Mouse (Mus musculus): ENCODE measurements around the gene Mrps17. TPM values are rescaled to one million over a fixed set of nuclear protein-coding genes. Genes with fewer than 3 reads are reported as not detected.

Gene Mrps17
- polyA plus RNA-seq (2017; shearing (Covaris generic)), result 127 TPM

DNA sequence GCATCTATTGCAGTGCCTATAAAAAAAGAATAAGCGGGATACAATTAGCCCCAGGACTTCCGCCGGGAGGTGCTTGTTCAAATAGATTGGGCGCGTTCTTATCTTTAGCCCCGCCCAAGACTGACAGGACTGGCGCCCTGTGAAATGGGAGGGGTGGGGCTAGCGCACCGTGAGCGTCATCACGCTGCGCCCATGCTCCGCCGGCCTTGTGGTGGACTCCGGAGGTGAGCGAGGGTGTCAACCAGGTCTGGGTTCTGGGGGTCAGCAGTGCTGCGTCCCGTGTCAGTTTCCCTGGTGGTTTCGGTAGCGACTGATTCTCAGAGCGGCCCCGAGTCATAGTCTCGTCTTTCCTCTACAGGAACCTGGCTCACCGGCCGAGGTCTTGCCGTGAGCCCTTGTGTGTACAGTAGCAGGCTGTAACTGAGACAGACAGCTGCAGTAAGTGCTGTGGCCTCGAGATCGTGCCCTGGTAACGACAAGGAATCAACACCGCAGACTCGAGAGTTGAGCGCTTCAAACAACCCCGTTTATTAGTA lies at the start of gene Mrps17:
Gene Mrps17 (plus strand): TSS at position 172 of the 536 bp plus-strand sequence.

GRCm38 (mm10) chr5:129670036-129670458 lies 45.2 kb upstream of the Mrps17 start, which contains the start of gene Zfp11:
Gene Zfp11 (minus strand): TSS chr5:129670099.

DNA sequence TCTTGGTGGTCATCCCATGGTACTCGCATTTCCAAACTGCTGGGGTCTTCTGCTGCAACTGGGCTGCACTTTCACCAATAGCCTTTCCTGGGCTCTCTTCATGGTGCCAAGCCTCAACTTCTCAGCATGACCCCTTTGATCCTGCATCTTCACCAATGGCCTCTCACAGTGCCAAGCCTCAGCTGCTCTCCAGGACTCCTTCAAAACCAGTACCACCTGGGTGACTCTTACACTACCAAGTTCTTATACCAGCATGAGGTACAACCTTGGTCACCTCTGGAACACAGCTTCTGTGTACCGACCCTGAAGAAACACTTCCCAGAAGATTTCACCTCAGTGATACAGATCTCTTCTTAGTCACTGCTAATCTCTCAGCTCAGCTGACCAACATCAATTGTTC lies 6.9 kb upstream of the Mrps17 start, which contains the start of gene Sept14:
Gene Sept14 (minus strand): TSS at position 101 of the 400 bp plus-strand sequence.

GRCm38 (mm10) chr5:129724834-129725773 lies 9.8 kb downstream of the Mrps17 start, which contains the start of gene Nipsnap2:
Gene Nipsnap2 (plus strand): TSS chr5:129725063.

Other genes starting within 250 kb of the Mrps17 start
- gene Sfswap, start 214.3 kb upstream of the Mrps17 start, polyA plus RNA-seq (2017; shearing (Covaris generic)), result 48.1 TPM
- gene Mmp17, start 131.3 kb upstream of the Mrps17 start, polyA plus RNA-seq (2017; shearing (Covaris generic)), result 0.16 TPM
- 4.8 TPM for gene Zfp11, start 45.4 kb upstream of the Mrps17 start, polyA plus RNA-seq (2017; shearing (Covaris generic))
- not detected for gene Sept14, start 7.0 kb upstream of the Mrps17 start, polyA plus RNA-seq (2017; shearing (Covaris generic))
- 32.4 TPM for gene Nipsnap2, start 9.6 kb downstream of the Mrps17 start, polyA plus RNA-seq (2017; shearing (Covaris generic))
- gene Psph, start 72.0 kb downstream of the Mrps17 start, polyA plus RNA-seq (2017; shearing (Covaris generic)), result 70.0 TPM
- gene Sumf2, start 131.5 kb downstream of the Mrps17 start, polyA plus RNA-seq (2017; shearing (Covaris generic)), result 34.8 TPM
- gene Chchd2, start 172.0 kb downstream of the Mrps17 start, polyA plus RNA-seq (2017; shearing (Covaris generic)), result 481 TPM
- 2.7 TPM for gene Zbed5, start 180.2 kb downstream of the Mrps17 start, polyA plus RNA-seq (2017; shearing (Covaris generic))
- gene Phkg1, start 183.1 kb downstream of the Mrps17 start, polyA plus RNA-seq (2017; shearing (Covaris generic)), result 0.13 TPM
- not detected for gene Nupr1l, start 193.0 kb downstream of the Mrps17 start, polyA plus RNA-seq (2017; shearing (Covaris generic))
- gene Vkorc1l1, start 226.5 kb downstream of the Mrps17 start, polyA plus RNA-seq (2017; shearing (Covaris generic)), result 7.3 TPM

All from inflammation-experienced regulatory T-cells, adult 16 weeks (primary cell).